Mouse (Mus musculus): ENCODE data around the gene Olfr1214.
"Not testable (repeated sequence)": the region's sequence is repeated elsewhere in the genome, so short reads cannot be mapped to it uniquely, and the experiment has no call there.

Gene Olfr1214

GRCm38 (mm10) chr2:88992553-88992952, at the start of gene Olfr1214:
Olfr1214 (minus strand) TSS chr2:88992653.
- DNase-seq (ENCODE audit: low read depth, low spot score): no peak

GRCm38 (mm10) chr2:89031965-89032364, 39.5 kb upstream of the Olfr1214 start, which contains the start of gene Olfr1217:
Olfr1217 (minus strand) TSS chr2:89032065.
- DNase-seq (ENCODE audit: low read depth, low spot score): no peak

- not testable (repeated sequence) for DNase-seq (ENCODE audit: low read depth, low spot score)
Measured at GRCm38 (mm10) chr2:89021436-89021835, 29.0 kb upstream of the Olfr1214 start.

- no peak for DNase-seq (ENCODE audit: low read depth, low spot score)
Measured at GRCm38 (mm10) chr2:89018240-89018639, 25.8 kb upstream of the Olfr1214 start, which contains the start of gene Olfr1216. Olfr1216 (minus strand) TSS chr2:89018340.

GRCm38 (mm10) chr2:89006873-89007272, 14.4 kb upstream of the Olfr1214 start, which contains the start of gene Olfr1215:
Olfr1215 (minus strand) TSS chr2:89006973.
- no peak for DNase-seq (ENCODE audit: low read depth, low spot score)

GRCm38 (mm10) chr2:88980181-88980580, 12.3 kb downstream of the Olfr1214 start, which contains the start of gene Gm13762:
Gm13762 (minus strand) TSS chr2:88980281.
- DNase-seq (ENCODE audit: low read depth, low spot score): no peak

- no peak for DNase-seq (ENCODE audit: low read depth, low spot score)
Measured at GRCm38 (mm10) chr2:88953669-88954068, 38.8 kb downstream of the Olfr1214 start, which contains the start of gene Olfr1212. Olfr1212 (plus strand) TSS chr2:88953969.

- no peak for DNase-seq (ENCODE audit: low read depth, low spot score)
Measured at GRCm38 (mm10) chr2:88938011-88938410, 54.4 kb downstream of the Olfr1214 start, which contains the start of gene Olfr1211. Olfr1211 (minus strand) TSS chr2:88938111.

All from embryo, embryonic 11.5 days (tissue).